Mouse (Mus musculus) hindbrain, embryonic 14.5 days (tissue): ENCODE measurements at regions not wholly inside any gene's neighbourhood (a gene's known extent, or its start where the extent isn't known, plus 50 kb on each side); places are given as distances from the start of the nearest gene placed in this dataset.

ENCODE experiments used
- ATAC-seq: fragments of 200-750 bp; cut with Nextera tagmentation; 2 replicates; pipeline ENCODE4 v1.8.0; 2017; ENCODE audit warnings: moderate number of reproducible peaks, mild to moderate bottlenecking, moderate TSS enrichment, moderate library complexity; ENCODE audit not compliant: low FRiP score
- DNase-seq: peaks from one replicate; pipeline ENCODE4 v3.0.0-alpha.2; 2015; ENCODE audit warnings: low spot score
- H3K27ac ChIP-seq: fragments of 300-500 bp; sonication (generic); 2 replicates; pipeline ENCODE4 v1.5.1; 2014; ENCODE audit warnings: mild to moderate bottlenecking, moderate library complexity
- H3K27me3 ChIP-seq: fragments of 300-500 bp; sonication (generic); 2 replicates; pipeline ENCODE4 v1.6.1; 2014; ENCODE audit warnings: mild to moderate bottlenecking, low read length, mixed read lengths; ENCODE audit not compliant: control insufficient read depth, insufficient read depth
- H3K36me3 ChIP-seq: fragments of 300-500 bp; sonication (generic); replicated peaks from 2 replicates; pipeline ENCODE4 v1.6.1; 2014; ENCODE audit not compliant: control insufficient read depth, insufficient read depth
- H3K4me1 ChIP-seq: fragments of 300-500 bp; sonication (generic); replicated peaks from 2 replicates; pipeline ENCODE4 v1.6.1; 2014; ENCODE audit warnings: antibody characterized with exemption, low read length, mixed read lengths; ENCODE audit not compliant: control insufficient read depth, insufficient read depth
- H3K4me2 ChIP-seq: fragments of 300-500 bp; sonication (generic); replicated peaks from 2 replicates; pipeline ENCODE4 v1.6.1; 2014; ENCODE audit warnings: mild to moderate bottlenecking, moderate library complexity
- H3K4me3 ChIP-seq: fragments of 300-500 bp; sonication (generic); replicated peaks from 2 replicates; pipeline ENCODE4 v1.5.1; 2014; ENCODE audit warnings: mild to moderate bottlenecking, low read length
- H3K9ac ChIP-seq: fragments of 300-500 bp; sonication (generic); 2 replicates; pipeline ENCODE4 v1.6.1; 2014
- H3K9me3 ChIP-seq: fragments of 300-500 bp; sonication (generic); 2 replicates; pipeline ENCODE4 v1.6.1; 2016; ENCODE audit warnings: low read length; ENCODE audit not compliant: control insufficient read depth
- WGBS: fragments of 180-500 bp; shearing (Covaris S2); extraction: QIAGEN DNeasy Blood & Tissue Kit; methylation state at CpG from one replicate; pipeline ENCODE4 v1.1.7; 2014; 5-methylcytosine and 5-hydroxymethylcytosine counted together

- Histone ChIP-seq H3K4me2 (no peak overlapping the region), H3K4me3 (no peak overlapping the region), H3K36me3 (no peaks in the 10 kb centered on the region), H3K4me1 (no peaks in the 10 kb centered on the region), H3K27ac (no peak overlapping the region), H3K27me3 (no peaks in the 10 kb centered on the region), H3K9ac (no peak overlapping the region), H3K9me3 (no peaks in the 10 kb centered on the region)
- ATAC-seq, result no peak
- 83% methylated on average over 3 of the region's 3 CpGs for WGBS
- DNase-seq, result no peak
These were observed 302.2 kb downstream of the 1810013L24Rik start for GRCm38 (mm10) chr16:9132113-9132512.

DNA sequence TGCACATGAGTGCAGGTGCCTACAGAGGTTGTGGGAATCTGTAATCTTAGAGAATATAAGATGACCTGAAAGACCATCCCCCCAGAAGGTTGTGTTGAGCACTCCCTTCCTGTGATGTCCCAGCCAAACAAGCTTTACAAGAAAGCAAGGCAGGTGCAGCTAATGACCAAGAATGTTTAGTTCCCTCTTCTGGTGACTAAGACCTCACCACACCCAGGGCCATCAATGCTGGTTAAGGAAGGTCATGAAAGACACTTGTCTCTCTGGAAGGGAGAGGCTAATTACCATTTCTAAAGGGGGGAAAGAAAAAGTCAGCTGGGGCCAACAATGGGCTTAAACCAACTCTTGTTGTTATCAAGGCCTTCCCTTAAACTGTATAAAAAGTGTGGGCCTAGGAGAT is 302.9 kb downstream of the 1810013L24Rik start:
- Histone ChIP-seq H3K9ac (no peak overlapping the region), H3K4me2 (no peak overlapping the region), H3K4me1 (no peaks in the 10 kb centered on the region), H3K27me3 (no peaks in the 10 kb centered on the region), H3K9me3 (no peaks in the 10 kb centered on the region), H3K27ac (no peak overlapping the region), H3K4me3 (no peak overlapping the region), H3K36me3 (no peaks in the 10 kb centered on the region)
- no peak for ATAC-seq
- no peak for DNase-seq

- Histone ChIP-seq H3K9ac (no peak overlapping the region), H3K4me1 (no peaks in the 10 kb centered on the region), H3K4me3 (no peak overlapping the region), H3K27me3 (no peaks in the 10 kb centered on the region), H3K27ac (no peak overlapping the region), H3K36me3 (no peaks in the 10 kb centered on the region), H3K9me3 (no peaks in the 10 kb centered on the region), H3K4me2 (no peak overlapping the region)
- no peak for ATAC-seq
- 84% methylated on average over 8 of the region's 8 CpGs for WGBS
- DNase-seq, result no peak
These were observed 305.5 kb downstream of the 1810013L24Rik start for GRCm38 (mm10) chr16:9135377-9135776.

- Histone ChIP-seq H3K27ac (no peak overlapping the region), H3K9me3 (no peaks in the 10 kb centered on the region), H3K4me3 (no peak overlapping the region), H3K27me3 (no peaks in the 10 kb centered on the region), H3K4me1 (no peaks in the 10 kb centered on the region), H3K4me2 (no peak overlapping the region), H3K9ac (no peak overlapping the region), H3K36me3 (no peaks in the 10 kb centered on the region)
- DNase-seq, result no peak
- WGBS, result 72% methylated on average over 8 of the region's 8 CpGs
- ATAC-seq, result no peak
These were observed 308.8 kb downstream of the 1810013L24Rik start for GRCm38 (mm10) chr16:9138552-9139224.

GRCm38 (mm10) chr16:9139405-9139804 is 309.5 kb downstream of the 1810013L24Rik start:
- Histone ChIP-seq H3K27ac (no peak overlapping the region), H3K4me2 (no peak overlapping the region), H3K27me3 (no peaks in the 10 kb centered on the region), H3K9me3 (no peaks in the 10 kb centered on the region), H3K9ac (no peak overlapping the region), H3K36me3 (no peaks in the 10 kb centered on the region), H3K4me1 (no peaks in the 10 kb centered on the region), H3K4me3 (no peak overlapping the region)
- no peak for DNase-seq
- WGBS, result 77% methylated on average over 3 of the region's 3 CpGs
- no peak for ATAC-seq

DNA sequence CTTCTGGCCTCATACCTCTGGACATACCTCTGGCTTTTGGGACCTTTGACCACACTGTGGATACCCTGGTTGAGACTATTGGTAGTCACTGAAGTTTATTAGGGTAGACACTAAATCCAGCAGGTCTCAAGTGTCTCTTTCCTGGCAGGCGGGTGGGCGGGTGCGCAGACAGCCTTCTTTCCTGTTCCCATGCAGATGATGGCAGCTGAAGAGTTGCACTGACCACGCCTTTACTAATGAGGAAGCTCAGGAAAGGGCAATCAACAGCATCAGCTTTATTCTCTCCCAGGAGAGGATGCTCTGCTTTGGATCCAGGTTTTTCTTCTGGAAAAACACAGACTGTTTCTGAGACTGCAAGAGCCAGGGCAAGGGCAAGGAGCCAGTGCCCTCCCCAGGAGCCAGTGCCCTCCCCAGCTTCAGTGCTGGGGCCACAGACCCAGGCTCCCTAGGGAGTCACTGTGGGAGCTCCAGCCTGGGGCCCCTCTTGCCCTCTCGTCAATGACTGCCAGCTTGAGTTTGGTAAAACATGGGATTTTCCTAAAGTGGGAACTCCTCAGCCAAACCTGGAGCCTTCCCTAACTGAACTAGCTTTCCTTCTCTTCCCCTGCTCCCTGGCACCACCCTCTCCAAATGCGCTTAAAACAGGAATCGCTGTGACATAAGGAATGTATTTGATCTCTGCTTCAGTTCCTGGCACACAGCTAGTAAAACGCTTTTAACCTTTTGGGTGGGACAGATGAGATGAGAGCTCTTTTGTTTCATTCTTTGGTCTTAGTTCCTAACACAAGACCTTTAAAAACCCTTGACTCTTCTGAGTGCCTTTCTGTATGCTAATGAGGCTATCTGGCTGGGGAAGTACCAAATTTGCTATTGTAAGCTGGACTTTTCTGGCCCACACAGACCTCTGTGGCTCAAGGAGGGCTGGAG is 319.6 kb downstream of the 1810013L24Rik start:
- 62% methylated on average over 8 of the region's 8 CpGs for WGBS
- no peak for ATAC-seq
- no peaks in the 10 kb centered on the region for H3K27me3 ChIP-seq
- H3K9me3 ChIP-seq, result no peaks in the 10 kb centered on the region
- no peak overlapping the region for H3K4me2 ChIP-seq
- H3K4me1 ChIP-seq, result no peaks in the 10 kb centered on the region
- no peak overlapping the region for H3K4me3 ChIP-seq
- H3K9ac ChIP-seq, result no peak overlapping the region
- H3K36me3 ChIP-seq, result no peaks in the 10 kb centered on the region
- no peak overlapping the region for H3K27ac ChIP-seq
- DNase-seq, result no peak

GRCm38 (mm10) chr16:9151936-9152335 is 322.0 kb downstream of the 1810013L24Rik start:
- Histone ChIP-seq H3K4me1 (no peaks in the 10 kb centered on the region), H3K4me2 (no peak overlapping the region), H3K27ac (no peak overlapping the region), H3K9ac (no peak overlapping the region), H3K9me3 (no peaks in the 10 kb centered on the region), H3K4me3 (no peak overlapping the region), H3K27me3 (no peaks in the 10 kb centered on the region), H3K36me3 (no peaks in the 10 kb centered on the region)
- no peak for DNase-seq
- ATAC-seq, result no peak
- 83% methylated on average over 4 of the region's 4 CpGs for WGBS

GRCm38 (mm10) chr16:9153501-9153900 is 323.6 kb downstream of the 1810013L24Rik start:
- Histone ChIP-seq H3K4me3 (no peak overlapping the region), H3K4me2 (no peak overlapping the region), H3K9me3 (no peaks in the 10 kb centered on the region), H3K27ac (no peak overlapping the region), H3K36me3 (no peaks in the 10 kb centered on the region), H3K27me3 (no peaks in the 10 kb centered on the region), H3K4me1 (no peaks in the 10 kb centered on the region), H3K9ac (no peak overlapping the region)
- ATAC-seq (no peak), DNase-seq (no peak)
- 90% methylated on average over 4 of the region's 4 CpGs for WGBS

- no peaks in the 10 kb centered on the region for H3K36me3 ChIP-seq
- no peak overlapping the region for H3K4me3 ChIP-seq
- peak; percentile 43; the same call in 1 of the 2 replicates for ATAC-seq
- H3K4me1 ChIP-seq, result no peaks in the 10 kb centered on the region
- no peak for DNase-seq
- no peaks in the 10 kb centered on the region for H3K27me3 ChIP-seq
- no peak overlapping the region for H3K4me2 ChIP-seq
- H3K9ac ChIP-seq, result no peak overlapping the region
- no peaks in the 10 kb centered on the region for H3K9me3 ChIP-seq
- H3K27ac ChIP-seq, result no peak overlapping the region
- 43% methylated on average over 8 of the region's 8 CpGs for WGBS
These were observed 335.9 kb downstream of the 1810013L24Rik start for GRCm38 (mm10) chr16:9165763-9166310.
